Mouse (Mus musculus): ENCODE results near the gene Pdcd1lg2.

- no peak for TF ChIP-seq CTCF (IDR thresholded peaks at IDR 0.05; ENCODE audit: low read depth, low read length)
- TF ChIP-seq POLR2A (IDR thresholded peaks at IDR 0.05; ENCODE audit: borderline replicate concordance, low read depth, low read length) = no peak
These were observed 8.8 kb downstream of the Pdcd1lg2 start for GRCm38 (mm10) chr19:29419506-29419905.

Measured in bone marrow macrophage, adult 2 months (primary cell).